16 mouse cellular contexts compared by ENCODE assay signal in genomic region chr17:83160296-83160695, GRCm38 (mm10).
"Had no signal": no experiment of that assay in that cellular context is flagged by ENCODE, and none has a peak within 500 bp of the region (broad histone marks: within the 10 kb centered on the region; RNA-seq: fewer than 3 reads in every experiment).

No protein-coding gene starts in this region.

- H3K36me3 ChIP-seq: neural tube, embryonic 12.5 days; neural tube, embryonic 13.5 days; neural tube, embryonic 15.5 days; stomach, embryonic 15.5 days had no signal

- H3K4me3 ChIP-seq: neural tube, embryonic 12.5 days; neural tube, embryonic 13.5 days; neural tube, embryonic 15.5 days; stomach, embryonic 15.5 days had no signal

- H3K27me3 ChIP-seq: stomach, embryonic 15.5 days had no signal

- DNase-seq: right cerebral cortex, adult 18-20 months; right cerebral cortex, postnatal 14 days; right cerebral cortex, postnatal 25 days; right cerebral cortex, postnatal 4 days; spleen, adult 18-20 months; thymus, adult 18-20 months; thymus, adult 2 months; thymus, postnatal 14 days; thymus, postnatal 25 days; thymus, postnatal 36 days; thymus, postnatal 4 days had no signal

- H3K27ac ChIP-seq: neural tube, embryonic 12.5 days; neural tube, embryonic 13.5 days; neural tube, embryonic 15.5 days; stomach, embryonic 15.5 days; stomach, postnatal 0 days had no signal
